In the genomic region with DNA sequence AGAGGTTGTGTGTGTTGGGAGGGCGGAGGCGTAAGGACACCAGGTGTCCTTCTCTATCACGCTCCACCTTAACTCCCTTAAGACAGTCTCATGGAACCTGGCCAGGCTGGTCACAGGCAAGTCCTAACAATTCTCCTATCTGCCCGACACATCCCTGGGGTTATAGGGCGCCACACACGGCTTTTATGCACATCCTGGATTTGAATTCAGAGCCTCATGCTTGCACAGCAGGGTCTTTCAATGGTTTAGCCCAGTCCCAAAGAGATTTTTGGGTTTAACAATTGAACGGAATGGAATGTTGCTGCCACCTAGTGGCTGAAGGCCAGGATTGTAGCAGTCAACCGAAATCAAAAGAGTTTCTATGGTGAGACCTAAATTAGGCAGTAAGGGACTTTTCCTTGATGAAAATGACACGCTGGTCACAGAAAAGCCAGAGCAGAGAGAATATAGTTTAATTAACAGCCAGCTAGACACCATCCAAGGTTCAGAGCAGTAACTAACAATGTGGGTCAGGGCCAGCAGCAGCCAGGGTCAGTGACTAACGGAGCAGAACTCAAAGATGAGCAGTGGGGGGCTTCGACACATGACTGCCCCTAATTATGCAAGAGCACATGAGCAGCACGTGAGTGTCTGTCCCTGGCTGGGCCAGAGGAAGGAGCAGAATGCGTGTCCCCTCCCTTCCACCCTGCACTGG, we compare ENCODE assay signal across 8 mouse cellular contexts. TPM values are rescaled to one million over a fixed set of nuclear protein-coding genes. Genes with fewer than 3 reads are reported as not detected.
DNase-seq lines count a peak whose midpoint lies in the region; ATAC-seq and TF ChIP-seq lines count a peak whose summit lies in the region.

No protein-coding gene starts in this region.

- no peak for TF ChIP-seq POLR2A in spleen, adult 2 months (IDR thresholded peaks at IDR 0.05; ENCODE audit: low read depth, low read length)

- 0 out of 2 replicates have a peak overlapping the region, but pooled peaks have one; percentile 18 for H3K4me3 ChIP-seq in midbrain, embryonic 10.5 days
- H3K4me3 ChIP-seq in spleen, adult 2 months (ENCODE audit: extremely low read depth, insufficient read depth, insufficient read length) = no peak overlapping the region

- intact Hi-C loops in left cerebral cortex, postnatal 25 days (cut with DNase I) = loop anchor here (2.0 to 5.0 kb wide), 2 partner anchors 115 to 321 kb away; no protein-coding TSS in a partner anchor

- no peaks in the 10 kb centered on the region for H3K36me3 ChIP-seq in midbrain, embryonic 10.5 days
- no peaks in the 10 kb centered on the region for H3K36me3 ChIP-seq in spleen, adult 2 months (ENCODE audit: control insufficient read depth, insufficient read depth, low read length)

- 10% methylated on average over 13 of the region's 13 CpGs for WGBS in midbrain, embryonic 10.5 days
- WGBS in spleen, adult 2 months = 24% methylated on average over 13 of the region's 13 CpGs

- peak; percentile 80 for ATAC-seq in common myeloid progenitor, adult 5-6 weeks (replicated peaks; ENCODE audit: low read depth, poor library complexity, severe bottlenecking)
- ATAC-seq in inflammation-experienced regulatory T-cells, adult 6 months = peak; percentile 79

- H3K9me3 ChIP-seq in midbrain, embryonic 10.5 days (replicated peaks) = no peaks in the 10 kb centered on the region

- peaks cover 15% of the 10 kb centered on the region for H3K4me1 ChIP-seq in midbrain, embryonic 10.5 days
- peaks cover 5% of the 10 kb centered on the region; the same call in 1 of the 2 replicates for H3K4me1 ChIP-seq in spleen, adult 2 months (ENCODE audit: control insufficient read depth, insufficient read depth, insufficient read length)

- peak; percentile 32 for DNase-seq in 3134 (ENCODE audit: extremely low read depth, insufficient read length, low spot score)
- DNase-seq in ZHBTc4 (ENCODE audit: low read depth, low spot score) = peak; percentile 87
- DNase-seq in gastrocnemius, adult 8-10 months (ENCODE audit: low spot score in 2 of 2) = peak; percentile 23 to 24
- DNase-seq in left cerebral cortex, postnatal 25 days (ENCODE audit: low spot score in 2 of 2) = peak; percentile 75 to 77
- DNase-seq in midbrain, embryonic 10.5 days (ENCODE audit: low spot score) = peak; percentile 74
- DNase-seq in spleen, adult 2 months (ENCODE audit: low read depth in 1 of 2, low spot score in 2 of 2) = peak; percentile 54 to 61

- H3K27ac ChIP-seq in midbrain, embryonic 10.5 days (replicated peaks) = peak overlapping the region; percentile 17; the same call in 1 of the 2 replicates
- no peak overlapping the region for H3K27ac ChIP-seq in spleen, adult 2 months (ENCODE audit: insufficient read depth, low read length)

- TF ChIP-seq CTCF in spleen, adult 2 months (IDR thresholded peaks at IDR 0.05; ENCODE audit: extremely low read depth, insufficient read depth, insufficient read length, insufficient replicate concordance) = peak; percentile 37; the same call in 1 of the 2 replicates

- H3K27me3 ChIP-seq in midbrain, embryonic 10.5 days (ENCODE audit: low read depth, poor library complexity, severe bottlenecking) = 0 out of 2 replicates have a peak, but pooled peaks cover 3% of the 10 kb centered on the region
- H3K27me3 ChIP-seq in spleen, adult 2 months (ENCODE audit: control insufficient read depth, insufficient read depth, low read length) = peaks cover 2% of the 10 kb centered on the region; the same call in 1 of the 2 replicates

RNA-seq across cellular contexts. Expression of gene Rpia, which starts 13.9 kb away (rescaled TPM):
- total RNA-seq in common myeloid progenitor, adult 5-6 weeks (2017) = 143 and 145 TPM in 2 replicates
- total RNA-seq in gastrocnemius, adult 8-10 months (2022) = 10 to 100 TPM; 17.4 to 21.3 (median 20.4) TPM
- polyA plus RNA-seq in inflammation-experienced regulatory T-cells, adult 6 months (2017; shearing (Covaris generic)) = 10 to 100 TPM in 1 of 3 experiments, 1 to 10 TPM in 2; 4.9 to 11.5 (median 6.1) TPM
- total RNA-seq in left cerebral cortex, postnatal 25 days (2021) = 10 to 100 TPM; 11.9 to 13.2 TPM
- 1.4 and 2.1 TPM in 2 replicates for polyA plus RNA-seq in midbrain, embryonic 10.5 days (2016; fragmentation: Nextera tagmentation; extraction: Ambion mirVana)
- 12.7 and 15.1 TPM in 2 replicates for polyA plus RNA-seq in spleen, adult 2 months (2012; rRNA removed)

RNA-seq across cellular contexts. Expression of gene Eif2ak3, which starts 38.3 kb away (rescaled TPM):
- 14.5 and 15.1 TPM in 2 replicates for total RNA-seq in common myeloid progenitor, adult 5-6 weeks (2017)
- 1 to 10 TPM; 2.6 to 3.5 (median 3.3) TPM for total RNA-seq in gastrocnemius, adult 8-10 months (2022)
- 1 to 10 TPM; 3.3 to 3.9 (median 3.3) TPM for polyA plus RNA-seq in inflammation-experienced regulatory T-cells, adult 6 months (2017; shearing (Covaris generic))
- 10 to 100 TPM; 21.2 to 23.1 TPM for total RNA-seq in left cerebral cortex, postnatal 25 days (2021)
- polyA plus RNA-seq in midbrain, embryonic 10.5 days (2016; fragmentation: Nextera tagmentation; extraction: Ambion mirVana) = 8.0 and 8.8 TPM in 2 replicates
- polyA plus RNA-seq in spleen, adult 2 months (2012; rRNA removed) = 15.7 and 31.3 TPM in 2 replicates

Comparison
In these comparisons a context has a peak if more than half of its experiments do, and no peak if none do; other contexts are left out.
1. DNase-seq: peak in every context shown above with its lines; median percentile 87 in ZHBTc4; 76 in left cerebral cortex, postnatal 25 days; 74 in midbrain, embryonic 10.5 days; 58 in spleen, adult 2 months; 32 in 3134; 24 in gastrocnemius, adult 8-10 months.